Mouse (Mus musculus): ENCODE data around the gene Psme4.
A peak's percentile ranks its signal among the peaks of the same experiment; 100 is the strongest.
"Not testable (repeated sequence)": the region's sequence is repeated elsewhere in the genome, so short reads cannot be mapped to it uniquely, and the experiment has no call there.

The Psme4 gene

DNA sequence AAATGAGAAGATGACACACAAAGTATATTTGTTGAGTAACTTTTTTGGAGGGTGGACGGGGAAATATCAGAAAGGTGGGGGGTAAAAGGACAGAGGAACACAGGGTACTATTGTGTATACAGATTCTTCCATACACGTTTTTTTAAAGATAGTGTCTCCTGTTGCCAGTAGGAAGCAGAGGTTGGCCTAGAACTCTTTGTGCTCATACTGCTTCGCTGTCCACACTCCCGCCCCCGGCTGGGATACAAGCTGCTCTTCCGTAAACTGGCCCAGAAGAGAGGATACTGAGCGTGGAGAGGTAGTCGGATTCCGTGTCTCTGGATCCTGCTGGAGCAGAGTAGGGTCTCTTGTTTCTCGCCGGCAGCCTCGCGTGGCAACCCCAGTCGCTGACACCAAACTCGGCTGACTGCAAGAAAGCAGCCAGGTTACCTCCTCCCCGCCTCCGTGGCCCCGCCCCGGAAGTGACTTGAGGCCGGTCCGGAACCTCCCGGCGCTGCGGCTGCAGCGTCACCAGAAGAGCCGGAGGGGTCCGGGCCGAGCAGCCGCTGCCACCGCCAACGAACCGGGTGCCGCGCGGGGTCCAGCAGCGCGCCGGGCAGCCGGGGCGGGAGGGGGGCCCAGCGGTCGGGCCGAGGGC, at the start of gene Psme4:
TSS of gene Psme4 (plus strand) at position 460 of the 637 bp plus-strand sequence.
- peak; percentile 89 for DNase-seq

GRCm38 (mm10) chr11:30723438-30723837, 48.1 kb upstream of the Psme4 start:
- no peak for DNase-seq

DNA sequence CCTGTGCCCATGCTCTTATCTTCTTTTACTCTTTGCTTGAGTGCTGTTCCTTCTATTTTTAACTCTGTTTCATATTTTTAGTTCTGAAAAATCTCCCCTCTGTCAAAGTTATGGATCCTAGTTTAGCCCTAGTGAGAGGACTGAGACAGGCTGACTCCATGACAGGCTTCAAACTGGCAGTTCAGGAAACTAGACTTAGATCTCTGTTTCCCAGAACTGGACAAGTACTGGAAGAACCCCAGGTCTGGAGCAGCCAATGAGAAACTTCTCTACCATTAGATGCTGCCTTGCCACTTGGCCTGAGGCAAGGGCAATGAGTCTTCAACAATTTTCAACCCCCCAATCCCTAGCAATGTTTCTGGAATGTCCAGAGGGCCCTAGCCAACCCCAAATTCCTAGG, 40.8 kb upstream of the Psme4 start:
- DNase-seq: no peak

DNA sequence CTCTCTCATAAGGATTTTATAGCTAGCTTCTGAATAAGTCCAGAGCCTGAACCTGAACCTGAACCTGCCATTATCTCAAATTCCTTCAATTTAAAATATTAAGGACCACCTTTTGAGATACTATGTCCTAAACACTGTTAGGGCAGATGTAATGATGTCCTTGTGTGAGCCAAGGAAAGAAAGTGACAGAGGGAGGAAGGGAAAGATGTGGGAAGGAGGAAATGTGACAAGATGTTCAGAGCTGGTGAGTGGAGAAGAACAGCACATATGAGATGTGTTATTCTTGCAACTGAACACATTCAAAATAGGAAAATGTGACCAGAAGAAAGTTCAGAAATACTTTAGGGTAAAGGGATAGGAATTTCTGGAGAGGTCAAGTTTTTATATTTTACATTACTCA, 38.1 kb upstream of the Psme4 start:
- DNase-seq: no peak

DNA sequence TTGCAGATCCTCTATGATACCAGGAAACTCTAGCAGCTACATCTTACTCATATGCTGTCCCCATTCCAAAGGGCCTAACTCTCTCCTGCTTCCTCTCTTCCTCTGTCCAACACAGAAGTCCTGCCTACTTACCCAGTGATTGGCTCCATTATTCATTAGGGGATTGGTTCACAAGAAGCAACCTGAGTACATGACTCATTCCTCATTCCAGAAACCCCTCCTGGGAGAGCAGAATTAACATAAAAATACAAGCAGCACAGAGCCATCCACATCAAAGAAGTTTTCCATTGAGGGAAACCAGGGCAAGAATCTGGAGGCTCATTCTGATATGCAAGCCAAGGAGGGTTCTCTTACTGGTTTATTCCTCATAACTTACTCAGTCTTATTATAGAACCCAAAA, 27.5 kb upstream of the Psme4 start:
- DNase-seq: no peak

GRCm38 (mm10) chr11:30748938-30749337, 22.6 kb upstream of the Psme4 start:
- no peak for DNase-seq

- no peak for DNase-seq
Measured at GRCm38 (mm10) chr11:30749587-30749986, 21.9 kb upstream of the Psme4 start.

- no peak for DNase-seq
Measured at GRCm38 (mm10) chr11:30750039-30750823, 21.3 kb upstream of the Psme4 start.

DNA sequence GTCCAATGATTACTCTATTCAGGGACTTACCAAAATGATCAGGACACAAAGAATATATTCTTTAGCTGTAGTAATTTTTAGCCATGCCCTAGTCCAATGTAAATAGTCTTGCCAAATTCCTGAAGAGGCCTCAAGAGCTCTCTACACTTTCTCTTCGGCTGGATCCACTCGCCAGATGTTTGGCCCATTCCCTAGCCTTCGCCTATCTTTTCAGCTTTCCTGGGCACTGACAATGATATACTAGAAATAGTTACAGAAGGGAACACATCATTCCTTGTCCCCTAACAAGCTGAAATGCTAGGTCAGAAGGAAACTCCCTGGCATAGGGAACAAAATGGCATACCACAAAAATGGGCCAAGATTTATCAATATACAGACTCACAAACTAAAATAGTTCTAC, 18.6 kb upstream of the Psme4 start:
- DNase-seq: no peak

- not testable (repeated sequence) for DNase-seq
Measured at GRCm38 (mm10) chr11:30754486-30754854, 17.1 kb upstream of the Psme4 start.

- DNase-seq: peak; percentile 16
Measured at GRCm38 (mm10) chr11:30754855-30755530, 16.5 kb upstream of the Psme4 start.

DNA sequence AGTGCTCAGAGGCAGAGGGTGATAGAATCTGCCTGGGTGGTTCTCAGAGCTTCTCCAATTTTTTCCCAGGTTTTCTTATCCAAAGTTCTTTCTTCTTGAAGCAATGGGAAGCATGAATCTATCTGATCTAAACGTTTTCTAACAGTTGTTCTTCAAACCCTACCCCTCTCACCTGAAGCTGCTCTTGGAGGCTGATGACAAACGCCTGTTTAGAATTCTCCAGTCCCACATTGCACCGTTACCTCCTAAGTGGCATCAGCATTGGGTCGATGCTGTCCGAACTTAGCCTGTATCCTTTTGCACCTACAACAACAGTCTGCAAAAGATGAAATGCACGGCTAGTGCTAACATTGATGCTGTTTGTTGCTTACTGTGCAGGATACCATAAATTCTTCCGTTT, 10.1 kb upstream of the Psme4 start:
- DNase-seq: no peak

GRCm38 (mm10) chr11:30761891-30762290, 9.6 kb upstream of the Psme4 start:
- no peak for DNase-seq

DNA sequence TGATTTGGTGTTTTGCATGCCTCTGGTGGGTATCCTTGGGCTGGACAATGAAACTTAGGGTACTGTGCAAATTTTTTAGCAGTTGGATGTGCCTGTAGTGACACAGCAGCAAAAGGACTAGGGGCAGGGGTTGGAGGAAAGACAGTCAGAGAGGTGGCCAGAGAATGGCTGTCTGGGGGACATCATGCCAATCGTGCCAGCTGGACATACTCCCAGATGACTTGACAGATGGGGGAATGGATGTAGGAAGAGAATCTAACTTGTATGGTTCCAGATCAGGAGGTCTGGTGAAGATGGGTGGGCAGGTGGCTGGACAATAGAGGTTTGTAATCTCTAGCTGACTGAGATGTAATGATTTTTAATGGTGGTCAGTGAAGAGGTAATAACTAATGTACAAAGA, 6.5 kb upstream of the Psme4 start:
- DNase-seq: no peak

- no peak for DNase-seq
Measured at GRCm38 (mm10) chr11:30770817-30771216, 709 bp upstream of the Psme4 start.

DNA sequence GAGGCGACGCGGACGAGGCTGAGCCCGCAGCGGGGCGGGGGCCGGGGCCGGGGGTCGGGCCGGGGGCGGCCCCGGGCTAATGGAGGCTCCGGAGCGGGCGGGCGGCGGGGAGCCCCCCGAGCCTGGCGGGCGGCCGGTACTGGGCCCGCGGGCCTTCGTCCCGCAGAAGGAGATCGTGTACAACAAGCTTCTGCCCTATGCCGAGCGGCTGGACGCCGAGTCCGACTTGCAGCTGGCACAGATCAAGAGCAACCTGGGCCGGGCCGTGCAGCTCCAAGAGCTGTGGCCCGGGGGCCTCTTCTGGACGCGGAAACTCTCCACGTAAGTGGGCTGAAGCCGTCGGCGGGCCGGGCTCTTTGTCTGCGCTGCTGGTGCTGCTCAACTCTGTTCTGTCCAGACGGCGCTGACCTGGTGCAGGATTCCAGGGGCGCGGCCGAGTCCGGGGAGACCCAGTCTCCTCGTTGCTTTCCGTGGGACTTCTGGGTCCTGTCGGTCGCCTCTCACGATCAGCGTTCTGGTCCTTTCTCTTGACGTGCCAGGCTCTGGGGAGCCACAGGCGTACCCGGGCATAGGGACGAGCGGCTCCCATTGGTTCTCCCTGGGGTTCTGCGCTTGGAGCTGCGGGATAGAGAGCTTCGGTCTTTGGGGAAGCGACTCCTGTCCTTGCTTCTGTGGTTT, 517 bp downstream of the Psme4 start:
- peak; percentile 43 for DNase-seq

GRCm38 (mm10) chr11:30772777-30773417, 1.4 kb downstream of the Psme4 start:
- DNase-seq: no peak

GRCm38 (mm10) chr11:30774638-30775037, 3.1 kb downstream of the Psme4 start:
- DNase-seq: peak; percentile 21

- no peak for DNase-seq
Measured at GRCm38 (mm10) chr11:30777498-30777897, 6.0 kb downstream of the Psme4 start.

- no peak for DNase-seq
Measured at GRCm38 (mm10) chr11:30780893-30781292, 9.4 kb downstream of the Psme4 start.

DNA sequence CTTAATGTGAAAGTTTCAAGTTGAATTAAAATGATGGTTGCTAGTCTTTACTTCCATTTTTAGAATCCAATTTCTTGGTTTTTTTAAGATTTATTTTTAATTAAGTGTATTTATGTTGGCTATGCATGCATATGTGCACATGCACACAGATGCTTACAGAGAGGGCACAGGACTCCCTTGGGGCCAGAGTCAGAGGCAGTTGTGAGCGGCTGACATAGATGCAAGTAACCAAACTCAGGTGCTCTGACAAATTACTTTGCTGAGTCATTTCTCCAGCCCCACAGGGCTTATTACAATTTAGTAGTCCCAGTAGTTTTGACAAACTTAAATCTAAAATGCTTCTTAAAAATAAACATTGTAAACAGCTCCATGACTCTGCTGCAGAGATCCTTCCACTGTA, 10.1 kb downstream of the Psme4 start:
- DNase-seq: no peak

DNA sequence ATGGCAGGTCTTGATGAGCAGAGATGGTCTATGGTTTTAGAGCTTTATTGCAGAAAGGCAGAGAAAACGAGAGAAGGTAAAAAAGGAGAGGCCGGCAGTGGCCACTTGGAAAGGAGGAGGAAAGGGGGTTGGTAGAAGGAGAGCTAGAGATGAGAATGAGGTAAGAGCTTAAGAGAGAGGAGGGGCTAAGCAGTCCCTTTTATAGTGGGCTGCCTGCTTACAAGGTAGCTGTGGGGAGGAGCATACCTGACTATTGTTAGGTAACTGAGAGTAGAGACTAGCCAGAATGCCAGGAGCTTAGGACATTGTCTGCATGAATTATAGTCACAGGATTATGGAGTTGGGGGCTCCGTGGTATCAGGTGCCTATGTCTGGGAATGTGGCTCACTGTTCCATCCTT, 14.0 kb downstream of the Psme4 start:
- DNase-seq: no peak
